Mouse (Mus musculus): Measurements from ENCODE around the gene Cds2. TPM values are rescaled to one million over a fixed set of nuclear protein-coding genes. Genes with fewer than 3 reads are reported as not detected.

The Cds2 gene
- 36.5 and 42.5 TPM in 2 replicates for polyA plus RNA-seq (2012; rRNA removed)

DNA sequence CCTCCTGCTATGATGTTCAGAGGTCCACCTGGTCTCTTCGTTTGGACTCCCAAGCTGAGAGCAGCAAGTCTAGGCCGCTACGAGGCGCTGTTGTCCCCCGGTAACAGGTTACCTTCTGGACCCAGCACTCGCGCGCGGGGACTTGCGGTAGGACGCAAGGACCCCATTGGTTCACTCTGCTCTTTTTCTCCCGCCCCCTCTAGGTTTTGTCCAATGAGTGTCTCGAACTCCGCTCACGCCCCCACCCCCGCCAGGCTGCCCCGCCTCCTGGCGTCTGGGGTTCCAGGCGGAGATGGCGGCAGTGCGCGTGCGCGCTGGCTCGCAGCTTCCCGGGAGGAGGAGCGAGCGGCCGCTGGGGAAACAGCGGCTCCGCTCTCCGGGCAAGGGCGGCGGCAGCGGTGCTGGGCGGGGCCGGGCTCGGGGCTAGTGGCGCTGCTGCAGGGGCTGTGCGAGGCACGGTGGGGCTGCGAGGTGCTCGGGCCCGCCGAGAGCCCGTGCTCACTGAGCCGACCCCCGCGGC is at the start of gene Cds2:
TSS of gene Cds2 (plus strand) at position 270 of the 520 bp plus-strand sequence.

DNA sequence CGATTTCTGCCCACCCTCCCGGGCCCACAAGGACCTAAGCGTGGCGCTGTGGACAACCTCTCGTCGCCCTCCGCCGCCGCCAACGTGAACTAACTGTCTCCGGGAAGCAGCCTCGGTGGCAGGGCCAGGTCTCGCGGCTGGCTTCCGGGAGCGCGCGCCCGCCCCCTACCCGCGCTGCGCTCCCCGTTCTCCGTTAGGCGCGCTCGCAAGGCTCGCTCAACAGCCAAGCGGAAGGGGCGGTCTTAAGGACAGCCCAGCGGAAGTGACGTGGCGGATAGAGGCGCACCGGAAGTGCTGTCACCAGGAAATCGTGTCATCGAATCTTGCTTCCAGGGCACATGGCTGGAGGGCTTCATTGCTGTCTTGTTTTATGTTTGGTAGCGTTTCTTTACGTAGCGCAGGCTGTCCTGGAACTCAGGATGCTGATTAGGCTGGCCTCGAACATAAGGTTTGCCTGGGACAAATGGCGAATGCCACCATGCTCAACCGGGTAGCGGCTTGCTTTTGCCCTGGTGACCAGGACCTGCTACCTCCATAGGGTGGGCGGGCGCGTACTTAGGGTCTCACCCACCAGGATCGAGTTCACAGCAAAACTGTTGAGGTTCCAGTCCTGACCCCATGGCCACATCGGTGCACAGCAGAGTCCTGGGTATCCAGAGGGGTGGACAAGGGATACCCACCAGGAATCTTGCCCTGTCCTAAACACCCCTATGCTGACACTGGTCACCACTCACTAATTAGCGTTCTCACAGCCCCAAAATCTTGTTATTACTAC is 15.2 kb upstream of the Cds2 start, which contains the start of gene Tmem230:
TSS of gene Tmem230 (minus strand) at position 269 of the 775 bp plus-strand sequence.

DNA sequence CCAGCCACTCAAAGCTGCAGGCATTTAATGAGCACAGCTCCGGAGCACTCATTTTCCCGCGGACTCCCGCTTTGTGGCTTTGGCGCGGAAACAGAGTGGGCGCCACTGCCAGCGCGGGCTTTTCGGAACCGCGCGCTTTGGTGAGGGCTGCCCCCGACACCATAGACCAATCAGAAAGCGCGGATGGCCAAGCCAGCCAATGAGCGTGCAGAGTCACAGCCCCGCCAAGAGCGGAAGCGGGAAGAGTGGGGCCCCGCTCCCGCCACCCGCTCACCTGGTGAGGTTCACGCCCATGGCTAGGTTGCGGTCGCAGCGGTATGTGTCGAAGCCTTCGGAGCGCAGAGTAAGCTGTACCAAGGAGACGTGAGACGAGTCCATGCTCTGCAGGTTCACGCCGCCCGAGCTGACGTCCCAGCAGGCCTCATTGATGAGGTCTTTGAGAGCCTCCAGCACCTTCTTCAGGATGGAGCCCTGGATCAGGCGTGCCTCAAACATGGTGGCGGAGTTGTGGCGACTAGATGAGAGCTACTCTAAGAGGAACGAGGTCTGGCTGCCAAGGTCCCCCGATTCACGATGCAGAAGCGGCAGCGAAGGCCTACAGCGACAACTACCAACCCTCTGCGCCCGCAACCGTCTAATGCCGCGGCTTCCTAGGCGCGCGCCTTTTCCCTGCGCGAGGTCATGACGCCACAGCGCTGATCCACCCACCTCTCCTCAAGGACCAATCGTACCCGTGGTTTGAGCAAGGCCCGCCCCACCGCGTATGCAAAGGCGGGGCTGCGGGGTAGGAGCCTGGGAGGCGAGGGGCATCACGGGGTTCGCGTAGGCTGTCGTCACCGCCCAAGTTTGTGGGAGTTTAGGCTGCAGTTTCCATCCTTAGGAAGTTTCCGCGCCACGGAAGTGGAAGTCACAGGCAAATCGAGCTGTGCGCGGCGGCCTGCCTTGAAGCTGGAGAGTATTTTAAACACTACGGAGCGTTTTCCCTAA is 10.1 kb upstream of the Cds2 start, which contains the start of gene Pcna:
TSS of gene Pcna (minus strand) at position 773 of the 987 bp plus-strand sequence.

Other genes starting within 250 kb of the Cds2 start
- gene Rassf2, start 232.9 kb upstream of the Cds2 start, polyA plus RNA-seq (2012; rRNA removed): 11.8 and 14.4 TPM in 2 replicates
- 27.5 and 41.3 TPM in 2 replicates for gene Slc23a2, start 118.0 kb upstream of the Cds2 start, polyA plus RNA-seq (2012; rRNA removed)
- 85.8 and 206 TPM in 2 replicates for gene Tmem230, start 15.3 kb upstream of the Cds2 start, polyA plus RNA-seq (2012; rRNA removed)
- 60.5 and 72.4 TPM in 2 replicates for gene Pcna, start 9.8 kb upstream of the Cds2 start, polyA plus RNA-seq (2012; rRNA removed)
- 0.03 TPM in 1 of 2 replicates, not detected in the other for gene Prokr2, start 122.3 kb downstream of the Cds2 start, polyA plus RNA-seq (2012; rRNA removed)